Mouse (Mus musculus) ES-E14 (cell line): ENCODE data around the gene Olfr875.

Experiments used
- CHD2 ChIP-seq: IDR thresholded peaks from 2 replicates; pipeline ENCODE4 v1.6.1; 2014; ENCODE audit warnings: mild to moderate bottlenecking, low read depth, low read length, inconsistent platforms
- HCFC1 ChIP-seq: IDR thresholded peaks from 2 replicates; pipeline ENCODE4 v1.6.1; 2012; ENCODE audit warnings: low read length, inconsistent platforms, borderline replicate concordance; ENCODE audit not compliant: insufficient read depth
- MAFK ChIP-seq: IDR thresholded peaks from 2 replicates; pipeline ENCODE4 v1.6.1; 2014; ENCODE audit warnings: mild to moderate bottlenecking, low read depth, low read length, inconsistent platforms; ENCODE audit not compliant: insufficient read depth
- ZC3H11A ChIP-seq: IDR thresholded peaks from 2 replicates; pipeline ENCODE4 v1.6.1; 2012; ENCODE audit warnings: low read depth, mild to moderate bottlenecking, inconsistent platforms, low read length, borderline replicate concordance
- ZNF384 ChIP-seq: IDR thresholded peaks from 2 replicates; pipeline ENCODE4 v1.6.1; 2012; ENCODE audit warnings: low read depth, low read length, inconsistent platforms

GRCm38 (mm10) chr9:37762541-37762940 lies 9.1 kb upstream of the Olfr875 start:
- TF ChIP-seq MAFK (no peak), ZNF384 (no peak), CHD2 (no peak), HCFC1 (no peak), ZC3H11A (no peak)
